Mouse (Mus musculus) brain, embryonic 14.5 days (tissue): ENCODE measurements around the gene Foxs1.

Experiments used
- CTCF ChIP-seq: fragments of 200-500 bp; IDR thresholded peaks from 2 replicates; pipeline ENCODE4 v1.5.1; 2012; ENCODE audit warnings: inconsistent platforms, mild to moderate bottlenecking, moderate library complexity, borderline replicate concordance; ENCODE audit not compliant: insufficient read depth, insufficient read length; ENCODE audit errors: extremely low read depth
- POLR2A ChIP-seq: fragments of 200-500 bp; IDR thresholded peaks from 2 replicates; pipeline ENCODE4 v1.6.1; 2012; ENCODE audit warnings: mild to moderate bottlenecking, inconsistent platforms, borderline replicate concordance; ENCODE audit not compliant: poor library complexity, insufficient read depth, insufficient read length, severe bottlenecking; ENCODE audit errors: extremely low read depth

GRCm38 (mm10) chr2:152933614-152934013 is 606 bp upstream of the Foxs1 start:
- no peak for TF ChIP-seq POLR2A
- peak; percentile 59 for TF ChIP-seq CTCF
